Mouse (Mus musculus) neural tube, embryonic 14.5 days (tissue): ENCODE data around the gene Nectin2. TPM values are rescaled to one million over a fixed set of nuclear protein-coding genes. Genes with fewer than 3 reads are reported as not detected.
A peak's percentile ranks its signal among the peaks of the same experiment; 100 is the strongest.

Experiments
- ATAC-seq: fragments of 200-750 bp; cut with Nextera tagmentation; 2 replicates; pipeline ENCODE4 v1.8.0; 2017; ENCODE audit warnings: low read depth, mild to moderate bottlenecking, moderate TSS enrichment, moderate library complexity
- H3K27ac ChIP-seq: fragments of 300-500 bp; sonication (generic); 2 replicates; pipeline ENCODE4 v1.5.1; 2014; ENCODE audit warnings: low read depth, mild to moderate bottlenecking, control low read depth, low read length, moderate library complexity, mixed read lengths
- H3K27me3 ChIP-seq: fragments of 300-500 bp; sonication (generic); 2 replicates; pipeline ENCODE4 v1.6.1; 2014; ENCODE audit warnings: low read length; ENCODE audit not compliant: control insufficient read depth, insufficient read depth
- H3K36me3 ChIP-seq: fragments of 300-500 bp; sonication (generic); 2 replicates; pipeline ENCODE4 v1.6.1; 2014; ENCODE audit warnings: low read length, mixed read lengths; ENCODE audit not compliant: control insufficient read depth, insufficient read depth
- H3K4me1 ChIP-seq: fragments of 300-500 bp; sonication (generic); 2 replicates; pipeline ENCODE4 v1.6.1; 2014; ENCODE audit warnings: low read length; ENCODE audit not compliant: control insufficient read depth, insufficient read depth
- H3K4me2 ChIP-seq: fragments of 300-500 bp; sonication (generic); 2 replicates; pipeline ENCODE4 v1.6.1; 2014; ENCODE audit warnings: mild to moderate bottlenecking, low read depth, low read length, control low read depth
- H3K4me3 ChIP-seq: fragments of 300-500 bp; sonication (generic); 2 replicates; pipeline ENCODE4 v1.5.1; 2014; ENCODE audit warnings: low read depth, low read length, control low read depth, mixed read lengths
- H3K9ac ChIP-seq: fragments of 300-500 bp; sonication (generic); replicated peaks from 2 replicates; pipeline ENCODE4 v1.6.1; 2014; ENCODE audit warnings: low read depth, mild to moderate bottlenecking, control low read depth, low read length, mixed read lengths
- H3K9me3 ChIP-seq: fragments of 300-500 bp; sonication (generic); 2 replicates; pipeline ENCODE4 v1.6.1; 2016; ENCODE audit warnings: low read length; ENCODE audit not compliant: control insufficient read depth
- WGBS: fragments of 180-500 bp; shearing (Covaris S2); extraction: QIAGEN DNeasy Blood & Tissue Kit; methylation state at CpG from one replicate; pipeline ENCODE4 v1.1.7; 2014; 5-methylcytosine and 5-hydroxymethylcytosine counted together
- polyA plus RNA-seq: library from polyadenylated mRNA; unstranded; fragments of >200 nt; fragmentation: Nextera tagmentation; extraction: Ambion mirVana; gene quantifications from 2 replicates; pipeline ENCODE4 v1.2.1, GENCODE M21; 2014

Nectin2 gene
- polyA plus RNA-seq, 1 experiment from 2014 or later = 44.7 TPM

DNA sequence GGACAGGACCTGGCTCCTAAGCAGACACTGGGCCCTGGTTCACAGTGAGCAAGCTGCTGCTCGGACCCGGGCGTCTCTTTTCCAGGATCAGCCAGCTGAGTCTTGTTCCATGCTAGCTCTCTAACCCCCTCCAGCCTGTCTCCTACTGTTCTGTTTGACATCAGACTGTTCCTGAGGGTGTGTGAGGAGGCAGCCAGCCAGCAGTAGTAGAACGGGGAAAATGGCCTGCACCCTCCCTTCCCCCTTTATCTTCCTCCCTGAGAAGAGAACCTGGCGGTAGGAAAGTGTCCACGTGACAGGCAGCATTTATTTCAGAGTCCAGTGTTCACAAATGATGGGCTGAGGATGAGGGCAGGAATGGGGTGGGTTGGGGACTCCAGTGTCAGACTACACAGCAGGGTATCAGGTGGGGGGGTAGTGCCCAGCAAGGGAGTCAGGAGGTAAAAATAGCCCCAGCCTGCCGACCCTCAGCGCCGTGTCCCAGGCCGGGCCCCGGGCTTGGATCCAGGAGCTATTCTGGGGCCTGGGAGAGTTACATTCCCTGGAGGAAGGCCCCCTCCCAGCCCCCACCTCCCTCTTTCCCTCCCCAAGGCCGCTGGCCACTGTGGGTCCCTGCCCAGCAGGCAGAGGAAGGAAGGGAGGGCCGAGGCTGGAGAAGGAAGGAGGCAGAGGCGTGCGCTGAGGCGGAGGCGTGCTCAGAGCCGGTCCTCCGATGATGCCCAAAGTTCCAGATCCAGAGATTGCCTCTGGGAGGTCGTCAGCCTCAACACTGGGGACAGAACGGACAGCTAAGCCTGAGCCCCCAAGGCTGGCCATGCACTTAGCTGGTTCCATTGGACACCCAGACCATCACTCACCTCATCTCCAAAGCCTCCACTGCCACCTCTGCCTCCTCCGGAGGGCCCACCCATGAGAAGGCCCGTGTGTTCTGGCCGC is 5.8 kb upstream of the Nectin2 start:
- WGBS = 77% methylated on average over 24 of the region's 24 CpGs
- H3K9ac ChIP-seq = no peak overlapping the region; the same call in 1 of the 2 replicates
- H3K4me1 ChIP-seq = no peaks in the 10 kb centered on the region
- H3K36me3 ChIP-seq = no peaks in the 10 kb centered on the region
- no peak overlapping the region for H3K27ac ChIP-seq
- no peak overlapping the region for H3K4me3 ChIP-seq
- H3K9me3 ChIP-seq = no peaks in the 10 kb centered on the region
- ATAC-seq = peak; percentile 31; the same call in 1 of the 2 replicates
- H3K27me3 ChIP-seq = no peaks in the 10 kb centered on the region
- no peak overlapping the region for H3K4me2 ChIP-seq

DNA sequence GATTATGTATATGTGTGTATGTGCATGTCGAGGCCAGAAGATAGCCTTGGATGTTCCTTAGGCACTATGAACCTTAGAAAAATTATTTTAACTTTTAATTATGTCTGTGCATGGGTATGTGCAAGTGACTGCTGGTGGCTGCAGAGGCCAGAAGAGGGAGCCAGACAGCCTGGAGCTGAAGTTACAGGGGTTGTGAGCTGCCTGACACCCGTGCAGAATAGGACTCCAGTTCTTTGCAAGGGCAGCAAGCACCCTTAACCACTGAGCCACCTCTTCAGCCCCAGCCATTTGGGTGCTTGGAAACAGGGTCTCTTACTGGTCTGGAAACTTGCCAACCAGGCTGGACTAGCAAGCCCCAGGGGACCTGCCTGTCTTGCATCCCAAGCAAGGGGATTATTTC is 4.7 kb upstream of the Nectin2 start:
- WGBS = 87% methylated on average over 2 of the region's 2 CpGs
- H3K9me3 ChIP-seq = no peaks in the 10 kb centered on the region
- no peak overlapping the region for H3K4me3 ChIP-seq
- no peaks in the 10 kb centered on the region for H3K27me3 ChIP-seq
- no peak overlapping the region for H3K27ac ChIP-seq
- no peak overlapping the region for H3K9ac ChIP-seq
- no peaks in the 10 kb centered on the region for H3K36me3 ChIP-seq
- no peak overlapping the region for H3K4me2 ChIP-seq
- ATAC-seq = no peak
- H3K4me1 ChIP-seq = peaks cover 3% of the 10 kb centered on the region; the same call in 1 of the 2 replicates

DNA sequence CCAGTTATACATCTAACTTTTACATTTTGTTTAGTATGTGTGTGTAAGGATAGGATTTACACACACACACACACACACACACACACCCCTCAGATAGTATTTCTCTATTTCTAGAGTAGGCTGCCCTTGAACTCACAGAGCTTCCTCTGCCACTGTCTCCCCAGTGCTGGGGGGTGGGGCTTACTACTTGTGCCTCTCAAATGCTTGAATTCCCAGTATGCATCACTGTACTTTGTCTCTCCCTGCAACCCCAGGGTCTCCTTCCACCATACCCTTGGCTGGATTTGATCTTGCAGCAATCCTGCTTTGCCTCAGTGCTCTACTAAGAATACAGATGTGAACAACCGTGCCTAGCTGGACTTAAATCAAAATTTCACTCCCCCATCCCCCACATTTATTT is 3.8 kb upstream of the Nectin2 start:
- Histone ChIP-seq H3K4me2 (no peak overlapping the region), H3K9ac (no peak overlapping the region), H3K9me3 (no peaks in the 10 kb centered on the region), H3K4me1 (peaks cover 3% of the 10 kb centered on the region; the same call in 1 of the 2 replicates), H3K4me3 (no peak overlapping the region), H3K27me3 (no peaks in the 10 kb centered on the region), H3K36me3 (no peaks in the 10 kb centered on the region), H3K27ac (no peak overlapping the region)
- WGBS = 94% methylated on average over 1 of the region's 1 CpGs
- ATAC-seq = no peak

DNA sequence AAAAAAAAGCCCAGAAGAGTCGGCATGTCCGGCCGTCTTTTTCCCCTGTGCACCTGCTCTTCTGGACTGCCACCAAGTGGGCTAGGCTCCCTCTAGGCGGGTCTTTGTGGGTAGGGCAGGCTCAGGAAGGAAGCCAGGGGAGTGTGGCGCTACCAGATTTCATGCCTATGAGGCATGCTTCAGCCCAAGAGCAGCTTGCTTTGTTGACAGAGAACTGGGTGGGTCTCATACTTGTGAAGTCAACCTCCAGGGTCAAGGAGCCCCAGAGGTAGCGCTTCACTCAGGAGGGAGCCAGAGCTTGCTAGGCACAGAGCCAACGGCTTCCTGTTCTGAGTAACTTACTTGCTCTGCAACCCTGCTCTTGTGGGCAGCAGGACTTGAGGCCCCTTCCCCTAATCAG is 3.3 kb upstream of the Nectin2 start:
- H3K9ac ChIP-seq = no peak overlapping the region
- H3K4me3 ChIP-seq = no peak overlapping the region
- 73% methylated on average over 7 of the region's 7 CpGs for WGBS
- no peak for ATAC-seq
- H3K4me2 ChIP-seq = no peak overlapping the region
- H3K27ac ChIP-seq = no peak overlapping the region
- no peaks in the 10 kb centered on the region for H3K27me3 ChIP-seq
- no peaks in the 10 kb centered on the region for H3K9me3 ChIP-seq
- H3K36me3 ChIP-seq = no peaks in the 10 kb centered on the region
- H3K4me1 ChIP-seq = peaks cover 3% of the 10 kb centered on the region; the same call in 1 of the 2 replicates

DNA sequence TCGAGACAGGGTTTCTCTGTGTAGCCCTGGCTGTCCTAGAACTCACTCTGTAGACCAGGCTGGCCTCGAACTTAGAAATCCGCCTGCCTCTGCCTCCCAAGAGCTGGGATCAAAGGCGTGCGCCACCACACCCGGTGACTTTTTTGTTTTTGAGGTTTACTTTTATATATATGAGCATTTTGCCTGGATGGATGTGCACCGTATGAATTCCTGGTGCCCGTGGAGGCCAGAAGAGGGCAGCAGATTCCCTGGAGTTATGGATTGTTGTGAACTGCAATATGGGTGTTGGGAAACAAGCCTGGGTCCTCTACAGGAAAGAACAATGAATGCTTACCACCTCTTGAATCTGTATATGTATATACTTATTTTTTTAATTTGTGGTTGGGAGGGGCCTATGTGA is 2.4 kb upstream of the Nectin2 start:
- H3K4me3 ChIP-seq = no peak overlapping the region

DNA sequence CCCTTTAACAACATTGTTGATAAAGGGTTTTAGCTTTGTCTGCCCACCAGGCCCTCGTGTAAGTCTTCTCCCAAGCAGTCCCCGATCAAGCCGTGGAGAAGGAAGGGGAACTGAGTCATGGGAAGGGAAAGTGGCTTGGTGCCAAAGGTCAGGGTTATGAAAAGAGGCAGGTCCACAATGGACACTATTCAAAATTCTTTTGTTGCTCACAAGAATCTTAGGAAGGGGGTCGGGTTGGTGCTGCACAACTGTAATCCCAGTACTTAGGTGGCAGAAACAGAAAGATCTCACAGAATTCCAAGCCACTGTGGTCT is 744 bp upstream of the Nectin2 start:
- ATAC-seq = no peak
- Histone ChIP-seq H3K4me1 (peaks cover 19% of the 10 kb centered on the region), H3K9ac (no peak overlapping the region), H3K4me3 (no peak overlapping the region), H3K27me3 (no peaks in the 10 kb centered on the region), H3K36me3 (no peaks in the 10 kb centered on the region), H3K9me3 (no peaks in the 10 kb centered on the region), H3K4me2 (no peak overlapping the region), H3K27ac (no peak overlapping the region)
- 56% methylated on average over 4 of the region's 4 CpGs for WGBS

More for the DNA sequence above, 2.4 kb upstream of the Nectin2 start:
- H3K36me3 ChIP-seq = no peaks in the 10 kb centered on the region
- H3K9me3 ChIP-seq = no peaks in the 10 kb centered on the region
- no peak for ATAC-seq
- no peak overlapping the region for H3K4me2 ChIP-seq
- no peaks in the 10 kb centered on the region for H3K27me3 ChIP-seq
- peaks cover 8% of the 10 kb centered on the region; the same call in 1 of the 2 replicates for H3K4me1 ChIP-seq
- H3K27ac ChIP-seq = no peak overlapping the region
- no peak overlapping the region for H3K9ac ChIP-seq
- WGBS = 71% methylated on average over 8 of the region's 8 CpGs

DNA sequence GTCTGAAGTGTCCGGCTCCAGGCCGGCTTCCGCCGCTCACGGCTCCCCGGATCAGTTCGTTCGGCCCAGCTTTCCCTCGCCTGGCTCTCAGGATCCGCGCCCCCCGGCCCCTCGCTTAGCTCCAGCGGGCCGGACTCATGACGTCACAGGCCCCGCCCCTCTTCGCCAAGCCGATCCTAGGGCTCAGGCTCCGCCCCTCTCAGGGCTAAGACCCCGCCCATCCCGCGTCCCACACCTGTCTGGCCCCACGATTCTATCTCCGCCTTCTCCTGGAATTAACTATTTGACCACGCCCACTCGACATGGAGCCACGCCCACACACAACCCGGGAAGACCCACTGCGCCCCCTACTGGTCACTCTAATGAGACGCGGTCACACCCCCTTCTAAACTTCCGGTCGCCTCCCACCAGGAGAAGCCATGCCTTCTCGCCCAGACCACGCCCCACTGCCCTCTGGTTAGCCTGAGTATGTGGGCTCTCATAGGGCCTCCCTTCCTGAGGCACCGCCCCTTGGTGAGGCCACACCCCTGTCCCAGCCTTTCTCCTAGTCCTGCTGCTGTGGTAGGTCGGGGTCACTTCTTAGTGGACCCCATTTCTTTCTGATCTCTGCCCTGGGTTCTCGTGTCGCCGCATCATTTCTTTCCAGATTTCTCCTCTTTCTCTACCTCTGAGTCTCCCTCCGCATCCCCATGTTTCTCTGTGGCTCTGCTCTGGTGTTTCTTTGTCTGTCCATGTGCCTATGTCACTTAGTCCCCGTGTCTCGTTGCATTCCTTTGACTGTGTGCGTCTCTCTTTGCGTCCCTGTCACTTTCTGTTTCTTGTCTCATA is 680 bp downstream of the Nectin2 start:
- peak overlapping the region; percentile 68 for H3K4me2 ChIP-seq
- peak overlapping the region; percentile 82 for H3K4me3 ChIP-seq
- ATAC-seq = peak; percentile 93
- under 1% methylated on average over 39 of the region's 46 CpGs for WGBS
- H3K4me1 ChIP-seq = peaks cover 23% of the 10 kb centered on the region
- no peaks in the 10 kb centered on the region for H3K27me3 ChIP-seq
- peak overlapping the region; percentile 86 for H3K9ac ChIP-seq
- H3K9me3 ChIP-seq = no peaks in the 10 kb centered on the region
- no peaks in the 10 kb centered on the region for H3K36me3 ChIP-seq
- H3K27ac ChIP-seq = peak overlapping the region; percentile 78

DNA sequence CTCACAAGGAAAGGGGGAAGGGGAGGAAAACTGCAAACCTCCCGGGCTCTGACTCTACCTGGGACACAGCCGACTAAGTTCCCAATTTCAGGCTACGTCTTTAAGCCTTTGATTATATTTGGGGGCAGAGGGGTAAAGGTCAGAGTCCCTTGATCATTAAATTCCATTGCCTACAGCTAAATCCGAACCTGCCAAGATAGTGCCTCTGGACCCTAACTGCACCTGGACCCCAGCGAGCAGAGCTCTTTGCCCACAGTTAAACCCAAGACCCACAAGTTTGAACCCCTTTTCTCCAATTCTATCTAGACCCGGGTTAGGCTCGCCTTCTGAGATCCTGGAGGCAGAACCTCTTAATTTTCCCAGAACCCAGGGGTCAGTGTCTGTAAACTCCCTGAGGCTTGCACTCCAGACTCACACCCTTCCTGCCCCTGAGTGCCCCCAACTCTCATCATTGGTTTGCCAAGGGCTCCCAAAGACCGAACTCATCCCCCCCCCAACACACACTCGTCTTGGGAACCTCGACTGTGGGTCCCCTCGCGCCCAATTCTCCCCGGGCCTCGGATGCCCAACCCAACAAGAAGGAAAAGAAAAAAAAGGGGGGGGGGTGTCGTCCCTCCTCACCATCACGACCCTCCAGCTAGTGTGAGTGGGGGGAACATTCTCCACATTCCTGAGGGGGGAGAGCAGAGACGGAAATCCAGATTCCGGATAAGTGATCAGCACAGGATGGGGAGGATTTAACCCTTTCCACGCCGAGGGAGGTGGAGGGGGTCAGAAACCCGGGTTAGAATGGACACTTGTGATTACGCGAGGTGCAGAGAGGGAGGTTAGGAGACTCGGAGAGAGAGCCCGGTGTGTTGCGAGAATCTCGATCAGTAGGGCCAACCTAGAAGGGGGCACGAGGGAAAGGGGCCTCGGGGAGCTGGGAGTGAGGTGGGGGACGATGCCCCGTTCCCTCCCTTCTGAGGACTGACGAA is 1.8 kb downstream of the Nectin2 start:
- Histone ChIP-seq H3K4me1 (peaks cover 23% of the 10 kb centered on the region), H3K4me3 (peak overlapping the region; percentile 82), H3K9ac (peak overlapping the region; percentile 86), H3K4me2 (peak overlapping the region; percentile 68), H3K27ac (peak overlapping the region; percentile 78), H3K27me3 (no peaks in the 10 kb centered on the region), H3K36me3 (0 out of 2 replicates have a peak, but pooled peaks cover 3% of the 10 kb centered on the region), H3K9me3 (no peaks in the 10 kb centered on the region)
- 1% methylated on average over 29 of the region's 32 CpGs for WGBS
- peak; percentile 35 for ATAC-seq
